Comparison of ENCODE assay signal across 8 mouse cellular contexts in genomic region chr3:36065166-36065565, GRCm38 (mm10). TPM values are rescaled to one million over a fixed set of nuclear protein-coding genes. Genes with fewer than 3 reads are reported as not detected.
DNase-seq lines count a peak whose midpoint lies in the region; ATAC-seq lines count a peak whose summit lies in the region.

No protein-coding gene starts in this region.

- H3K9ac ChIP-seq in neural tube, embryonic 11.5 days (ENCODE audit: low read length) = peak overlapping the region; percentile 26; the same call in 1 of the 2 replicates
- H3K9ac ChIP-seq in limb, embryonic 12.5 days (replicated peaks) = no peak overlapping the region
- no peak overlapping the region for H3K9ac ChIP-seq in stomach, embryonic 15.5 days

- no peak for DNase-seq in neural tube, embryonic 11.5 days (ENCODE audit: low spot score)
- DNase-seq in neural tube, embryonic 10.5 days (ENCODE audit: extremely low spot score, low spot score) = no peak
- no peak for DNase-seq in forebrain, embryonic 10.5 days (ENCODE audit: extremely low spot score, low spot score)
- no peak for DNase-seq in testis, postnatal 10 days (ENCODE audit: low spot score)
- DNase-seq in cerebellum, adult 11-12 months = no peak

- no peaks in the 10 kb centered on the region for H3K27me3 ChIP-seq in neural tube, embryonic 11.5 days (ENCODE audit: control insufficient read depth, insufficient read depth, low read length)
- peaks cover 9% of the 10 kb centered on the region; the same call in 1 of the 2 replicates for H3K27me3 ChIP-seq in forebrain, embryonic 10.5 days (ENCODE audit: poor library complexity, severe bottlenecking)
- peaks cover 3% of the 10 kb centered on the region; the same call in 1 of the 2 replicates for H3K27me3 ChIP-seq in limb, embryonic 12.5 days
- no peaks in the 10 kb centered on the region for H3K27me3 ChIP-seq in stomach, embryonic 15.5 days (replicated peaks)

- 91% methylated on average over 2 of the region's 2 CpGs for WGBS in neural tube, embryonic 11.5 days
- WGBS in forebrain, embryonic 10.5 days = 90% methylated on average over 2 of the region's 2 CpGs
- 99% methylated on average over 2 of the region's 2 CpGs for WGBS in limb, embryonic 12.5 days
- 95% methylated on average over 2 of the region's 2 CpGs for WGBS in stomach, embryonic 15.5 days

- no peak overlapping the region for H3K27ac ChIP-seq in neural tube, embryonic 11.5 days (ENCODE audit: low read depth, low read length)
- H3K27ac ChIP-seq in forebrain, embryonic 10.5 days = 0 out of 2 replicates have a peak overlapping the region, but pooled peaks have one; percentile 87
- no peak overlapping the region for H3K27ac ChIP-seq in limb, embryonic 12.5 days
- no peak overlapping the region for H3K27ac ChIP-seq in stomach, embryonic 15.5 days

- ATAC-seq in neural tube, embryonic 11.5 days (ENCODE audit: insufficient read depth, low FRiP score, low TSS enrichment) = no peak
- ATAC-seq in limb, embryonic 12.5 days (ENCODE audit: insufficient number of reproducible peaks, insufficient read depth, low FRiP score, low TSS enrichment, low read depth) = no peak
- no peak for ATAC-seq in stomach, embryonic 15.5 days (ENCODE audit: insufficient read depth, low FRiP score, low read depth)
- ATAC-seq in cerebellum, adult (ENCODE audit: insufficient number of reproducible peaks, low FRiP score, low TSS enrichment) = no peak

- H3K36me3 ChIP-seq in neural tube, embryonic 11.5 days (ENCODE audit: control insufficient read depth, insufficient read depth, low read length) = no peaks in the 10 kb centered on the region
- H3K36me3 ChIP-seq in forebrain, embryonic 10.5 days (replicated peaks) = peaks cover 3% of the 10 kb centered on the region
- H3K36me3 ChIP-seq in limb, embryonic 12.5 days = peaks cover 4% of the 10 kb centered on the region
- no peaks in the 10 kb centered on the region for H3K36me3 ChIP-seq in stomach, embryonic 15.5 days

- peak overlapping the region; percentile 90 for H3K4me3 ChIP-seq in neural tube, embryonic 11.5 days (ENCODE audit: low read depth, low read length)
- peak overlapping the region; percentile 89 for H3K4me3 ChIP-seq in forebrain, embryonic 10.5 days
- H3K4me3 ChIP-seq in limb, embryonic 12.5 days (replicated peaks) = peak overlapping the region; percentile 84
- H3K4me3 ChIP-seq in stomach, embryonic 15.5 days (replicated peaks) = peak overlapping the region; percentile 72; the same call in 1 of the 2 replicates

- H3K9me3 ChIP-seq in neural tube, embryonic 11.5 days (ENCODE audit: control insufficient read depth, low read length) = no peaks in the 10 kb centered on the region
- H3K9me3 ChIP-seq in forebrain, embryonic 10.5 days = no peaks in the 10 kb centered on the region
- H3K9me3 ChIP-seq in limb, embryonic 12.5 days = no peaks in the 10 kb centered on the region
- H3K9me3 ChIP-seq in stomach, embryonic 15.5 days = no peaks in the 10 kb centered on the region

- peaks cover 9% of the 10 kb centered on the region; the same call in 1 of the 2 replicates for H3K4me1 ChIP-seq in neural tube, embryonic 11.5 days (ENCODE audit: control insufficient read depth, insufficient read depth, low read length)
- H3K4me1 ChIP-seq in forebrain, embryonic 10.5 days = peaks cover 21% of the 10 kb centered on the region
- H3K4me1 ChIP-seq in limb, embryonic 12.5 days (replicated peaks) = peaks cover 15% of the 10 kb centered on the region
- peaks cover 10% of the 10 kb centered on the region for H3K4me1 ChIP-seq in stomach, embryonic 15.5 days

- H3K4me2 ChIP-seq in neural tube, embryonic 11.5 days (ENCODE audit: low read depth) = peak overlapping the region; percentile 63
- H3K4me2 ChIP-seq in limb, embryonic 12.5 days = peak overlapping the region; percentile 83
- H3K4me2 ChIP-seq in stomach, embryonic 15.5 days = peak overlapping the region; percentile 74

RNA-seq across cellular contexts. Expression of gene Acad9, which starts 0.6 kb away (rescaled TPM):
- 89.1 and 89.4 TPM in 2 replicates for polyA plus RNA-seq in neural tube, embryonic 11.5 days (2014; fragmentation: Nextera tagmentation; extraction: Ambion mirVana)
- polyA plus RNA-seq in forebrain, embryonic 10.5 days (2016; fragmentation: Nextera tagmentation; extraction: Ambion mirVana) = 98.3 and 103 TPM in 2 replicates
- polyA plus RNA-seq in limb, embryonic 12.5 days (2016; fragmentation: Nextera tagmentation; extraction: Ambion mirVana) = 98.1 and 106 TPM in 2 replicates
- polyA plus RNA-seq in stomach, embryonic 15.5 days (2015; fragmentation: Nextera tagmentation; extraction: Ambion mirVana) = 69.3 and 75.8 TPM in 2 replicates

RNA-seq across cellular contexts. Expression of gene Ccdc144b, which starts 11.8 kb away (rescaled TPM):
- polyA plus RNA-seq in neural tube, embryonic 11.5 days (2014; fragmentation: Nextera tagmentation; extraction: Ambion mirVana) = not detected in 2 replicates
- not detected in 2 replicates for polyA plus RNA-seq in forebrain, embryonic 10.5 days (2016; fragmentation: Nextera tagmentation; extraction: Ambion mirVana)
- 0.04 TPM in 1 of 2 replicates, not detected in the other for polyA plus RNA-seq in limb, embryonic 12.5 days (2016; fragmentation: Nextera tagmentation; extraction: Ambion mirVana)
- not detected in 2 replicates for polyA plus RNA-seq in stomach, embryonic 15.5 days (2015; fragmentation: Nextera tagmentation; extraction: Ambion mirVana)
